Mouse (Mus musculus) adrenal gland, postnatal 14 days (tissue): ENCODE data around the gene Spo11. TPM values are rescaled to one million over a fixed set of nuclear protein-coding genes. Genes with fewer than 3 reads are reported as not detected.

Source experiments
- DNase-seq: peaks from one replicate; pipeline ENCODE4 v3.0.0; 2021; ENCODE audit warnings: mixed read lengths
- total RNA-seq: library from RNA; stranded (reverse); gene quantifications from 2 replicates; pipeline ENCODE4 v1.2.3, GENCODE M21; 2021

The Spo11 gene
- total RNA-seq, 1 experiment from 2014 or later: not detected

GRCm38 (mm10) chr2:172959006-172959768, 18.3 kb upstream of the Spo11 start:
- no peak for DNase-seq

GRCm38 (mm10) chr2:172960350-172960749, 17.1 kb upstream of the Spo11 start:
- DNase-seq: no peak

- no peak for DNase-seq
These were observed 16.3 kb upstream of the Spo11 start for GRCm38 (mm10) chr2:172961211-172961610.

- no peak for DNase-seq
These were observed 12.3 kb upstream of the Spo11 start for GRCm38 (mm10) chr2:172965249-172965648.

- DNase-seq: no peak
These were observed 11.0 kb upstream of the Spo11 start for GRCm38 (mm10) chr2:172966480-172966879.

- DNase-seq: no peak
These were observed 5.6 kb upstream of the Spo11 start for GRCm38 (mm10) chr2:172971865-172972264.

GRCm38 (mm10) chr2:172973806-172974565, 3.5 kb upstream of the Spo11 start:
- no peak for DNase-seq

- no peak for DNase-seq
These were observed 2.8 kb upstream of the Spo11 start for GRCm38 (mm10) chr2:172974701-172975100.

GRCm38 (mm10) chr2:172975159-172975558, 2.3 kb upstream of the Spo11 start:
- DNase-seq: no peak

- DNase-seq: no peak
These were observed 750 bp upstream of the Spo11 start for GRCm38 (mm10) chr2:172976661-172977238.

GRCm38 (mm10) chr2:172978131-172978633, 682 bp downstream of the Spo11 start:
- no peak for DNase-seq

GRCm38 (mm10) chr2:172979666-172980345, 2.3 kb downstream of the Spo11 start:
- DNase-seq: no peak

- no peak for DNase-seq
These were observed 5.5 kb downstream of the Spo11 start for GRCm38 (mm10) chr2:172982776-172983561.

GRCm38 (mm10) chr2:172990161-172990560, 12.7 kb downstream of the Spo11 start:
- peak; percentile 66 for DNase-seq

GRCm38 (mm10) chr2:172996207-172996606, 18.7 kb downstream of the Spo11 start:
- DNase-seq: peak; percentile 81

- no peak for DNase-seq
These were observed 20.2 kb downstream of the Spo11 start for GRCm38 (mm10) chr2:172997748-172998147.

- no peak for DNase-seq
These were observed 21.0 kb downstream of the Spo11 start for GRCm38 (mm10) chr2:172998478-172998877.

GRCm38 (mm10) chr2:172999630-173000284, 22.3 kb downstream of the Spo11 start, which contains the start of gene Rae1:
TSS of gene Rae1 (plus strand) at chr2:173000117.
- peak; percentile 100 for DNase-seq

GRCm38 (mm10) chr2:173000285-173000652, 22.8 kb downstream of the Spo11 start:
- peak; percentile 89 for DNase-seq

- DNase-seq: no peak
These were observed 23.4 kb downstream of the Spo11 start for GRCm38 (mm10) chr2:173000921-173001320.

GRCm38 (mm10) chr2:173003737-173004136, 26.2 kb downstream of the Spo11 start:
- no peak for DNase-seq
